Mouse (Mus musculus) embryonic facial prominence, embryonic 11.5 days (tissue): ENCODE data around the gene Nfic. TPM values are rescaled to one million over a fixed set of nuclear protein-coding genes. Genes with fewer than 3 reads are reported as not detected.

ENCODE experiments used
- ATAC-seq: fragments of 200-750 bp; cut with Nextera tagmentation; replicated peaks from 2 replicates; pipeline ENCODE4 v1.8.0; 2017; ENCODE audit warnings: low read depth; ENCODE audit not compliant: insufficient number of reproducible peaks, low FRiP score, low TSS enrichment
- DNase-seq: peaks from one replicate; pipeline ENCODE4 v3.0.0-alpha.2; 2015; ENCODE audit warnings: low spot score
- H3K27ac ChIP-seq: fragments of 300-500 bp; sonication (generic); replicated peaks from 2 replicates; pipeline ENCODE4 v1.5.1; 2014; ENCODE audit warnings: mild to moderate bottlenecking, low read depth, low read length, control low read depth
- H3K27me3 ChIP-seq: fragments of 300-500 bp; sonication (generic); 2 replicates; pipeline ENCODE4 v1.6.1; 2014; ENCODE audit warnings: mild to moderate bottlenecking, low read length, moderate library complexity, mixed read lengths; ENCODE audit not compliant: control insufficient read depth, insufficient read depth
- H3K36me3 ChIP-seq: fragments of 300-500 bp; sonication (generic); replicated peaks from 2 replicates; pipeline ENCODE4 v1.6.1; 2014; ENCODE audit warnings: low read depth, mild to moderate bottlenecking, low read length, moderate library complexity, mixed read lengths; ENCODE audit not compliant: control insufficient read depth, insufficient read depth
- H3K4me1 ChIP-seq: fragments of 300-500 bp; sonication (generic); 2 replicates; pipeline ENCODE4 v1.6.1; 2014; ENCODE audit warnings: low read length, mixed read lengths; ENCODE audit not compliant: control insufficient read depth, insufficient read depth
- H3K4me2 ChIP-seq: fragments of 300-500 bp; sonication (generic); 2 replicates; pipeline ENCODE4 v1.6.1; 2014; ENCODE audit warnings: low read depth, mild to moderate bottlenecking, control low read depth, low read length, moderate library complexity
- H3K4me3 ChIP-seq: fragments of 300-500 bp; sonication (generic); 2 replicates; pipeline ENCODE4 v1.5.1; 2014; ENCODE audit warnings: low read depth, low read length, control low read depth
- H3K9ac ChIP-seq: fragments of 300-500 bp; sonication (generic); replicated peaks from 2 replicates; pipeline ENCODE4 v1.6.1; 2014; ENCODE audit warnings: mild to moderate bottlenecking, control low read depth, low read length
- H3K9me3 ChIP-seq: fragments of 300-500 bp; sonication (generic); replicated peaks from 2 replicates; pipeline ENCODE4 v1.6.1; 2016; ENCODE audit warnings: mild to moderate bottlenecking, low read length, inconsistent platforms, mixed read lengths; ENCODE audit not compliant: control insufficient read depth
- WGBS: fragments of 180-500 bp; shearing (Covaris S2); extraction: QIAGEN DNeasy Blood & Tissue Kit; methylation state at CpG from one replicate; pipeline ENCODE4 v1.1.7; 2014; 5-methylcytosine and 5-hydroxymethylcytosine counted together
- polyA plus RNA-seq: library from polyadenylated mRNA; unstranded; fragments of >200 nt; fragmentation: Nextera tagmentation; extraction: Ambion mirVana; gene quantifications from 2 replicates; pipeline ENCODE4 v1.2.1, GENCODE M21; 2014

Nfic gene
- polyA plus RNA-seq, 1 experiment from 2014 or later = 13.1 TPM

- peak overlapping the region; percentile 88 for H3K4me3 ChIP-seq
- H3K27ac ChIP-seq = no peak overlapping the region
- H3K36me3 ChIP-seq = peaks cover 10% of the 10 kb centered on the region; the same call in 1 of the 2 replicates
- 40% methylated on average over 6 of the region's 6 CpGs for WGBS
- no peaks in the 10 kb centered on the region for H3K27me3 ChIP-seq
- ATAC-seq = no peak
- no peaks in the 10 kb centered on the region for H3K9me3 ChIP-seq
- no peak for DNase-seq
- peaks cover 8% of the 10 kb centered on the region for H3K4me1 ChIP-seq
- peak overlapping the region; percentile 56 for H3K4me2 ChIP-seq
- H3K9ac ChIP-seq = 0 out of 2 replicates have a peak overlapping the region, but pooled peaks have one; percentile 22
These were observed 78.7 kb downstream of the Nfic start for GRCm38 (mm10) chr10:81376561-81377361.

DNA sequence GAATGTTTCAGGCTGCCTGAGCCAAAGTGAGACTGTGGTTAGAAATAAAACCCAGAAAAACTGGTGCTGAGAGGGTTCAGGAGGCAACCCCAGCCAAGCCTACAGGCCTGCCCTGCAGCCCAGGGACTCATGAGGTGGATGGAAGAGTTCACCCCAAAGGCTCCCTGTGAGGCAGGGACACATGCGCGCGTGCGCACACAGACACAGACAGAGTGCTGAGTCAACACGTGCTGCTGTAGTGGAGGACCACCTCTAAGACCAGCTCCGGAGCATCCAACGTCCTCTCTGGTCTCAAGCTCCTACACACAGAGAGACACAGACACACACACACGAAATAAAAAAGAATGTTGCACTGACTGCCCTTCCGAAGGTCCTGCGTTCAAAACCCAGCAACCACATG is 80.1 kb downstream of the Nfic start:
- Histone ChIP-seq H3K9ac (no peak overlapping the region), H3K36me3 (peaks cover 18% of the 10 kb centered on the region), H3K4me1 (peaks cover 8% of the 10 kb centered on the region), H3K4me3 (no peak overlapping the region), H3K4me2 (no peak overlapping the region), H3K27ac (no peak overlapping the region), H3K27me3 (no peaks in the 10 kb centered on the region), H3K9me3 (no peaks in the 10 kb centered on the region)
- WGBS = 97% methylated on average over 10 of the region's 10 CpGs
- ATAC-seq = no peak
- no peak for DNase-seq

DNA sequence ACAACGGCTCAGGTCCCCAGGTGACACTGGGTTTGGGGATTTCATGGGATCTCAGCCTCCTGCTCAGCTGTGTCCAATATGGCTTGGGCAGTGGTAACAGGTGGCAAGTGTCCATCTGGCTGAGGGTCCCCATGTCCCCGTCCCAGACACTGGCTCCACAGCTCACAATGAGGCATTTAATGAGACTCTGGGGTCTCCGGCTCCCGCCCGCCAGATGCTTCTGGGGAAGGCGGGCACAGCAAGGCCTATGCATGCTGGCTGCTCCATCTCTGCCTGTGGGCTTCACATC is 88.3 kb downstream of the Nfic start:
- Histone ChIP-seq H3K9ac (no peak overlapping the region), H3K4me2 (no peak overlapping the region), H3K36me3 (peaks cover 26% of the 10 kb centered on the region), H3K4me3 (no peak overlapping the region), H3K27ac (no peak overlapping the region), H3K27me3 (peaks cover 20% of the 10 kb centered on the region), H3K4me1 (peaks cover 11% of the 10 kb centered on the region), H3K9me3 (no peaks in the 10 kb centered on the region)
- DNase-seq (no peak), ATAC-seq (no peak)
- 84% methylated on average over 6 of the region's 6 CpGs for WGBS

GRCm38 (mm10) chr10:81366477-81367206 is 88.8 kb downstream of the Nfic start:
- H3K9ac ChIP-seq = no peak overlapping the region
- H3K4me1 ChIP-seq = peaks cover 11% of the 10 kb centered on the region
- peaks cover 26% of the 10 kb centered on the region for H3K36me3 ChIP-seq
- DNase-seq (no peak), ATAC-seq (no peak)
- H3K4me3 ChIP-seq = no peak overlapping the region
- no peaks in the 10 kb centered on the region for H3K9me3 ChIP-seq
- 77% methylated on average over 6 of the region's 6 CpGs for WGBS
- peaks cover 20% of the 10 kb centered on the region for H3K27me3 ChIP-seq
- H3K4me2 ChIP-seq = no peak overlapping the region
- H3K27ac ChIP-seq = no peak overlapping the region

GRCm38 (mm10) chr10:81365672-81366476 is 89.6 kb downstream of the Nfic start, which contains the start of gene 4930404N11Rik:
Gene 4930404N11Rik (minus strand): TSS chr10:81365816.
- WGBS = 28% methylated on average over 12 of the region's 12 CpGs
- Histone ChIP-seq H3K4me3 (peak within 1 kb of the TSS; percentile 26), H3K9ac (0 out of 2 replicates have a peak within 1 kb of the TSS, but pooled peaks have one; percentile 29), H3K27ac (no peak within 1 kb of the TSS), H3K4me1 (peaks cover 11% of the 10 kb centered on the region), H3K4me2 (peak within 1 kb of the TSS; percentile 29), H3K36me3 (peaks cover 21% of the 10 kb centered on the region), H3K27me3 (peaks cover 20% of the 10 kb centered on the region), H3K9me3 (no peaks in the 10 kb centered on the region)
- DNase-seq (peak; percentile 40), ATAC-seq (peak; percentile 19; the same call in 1 of the 2 replicates)

DNA sequence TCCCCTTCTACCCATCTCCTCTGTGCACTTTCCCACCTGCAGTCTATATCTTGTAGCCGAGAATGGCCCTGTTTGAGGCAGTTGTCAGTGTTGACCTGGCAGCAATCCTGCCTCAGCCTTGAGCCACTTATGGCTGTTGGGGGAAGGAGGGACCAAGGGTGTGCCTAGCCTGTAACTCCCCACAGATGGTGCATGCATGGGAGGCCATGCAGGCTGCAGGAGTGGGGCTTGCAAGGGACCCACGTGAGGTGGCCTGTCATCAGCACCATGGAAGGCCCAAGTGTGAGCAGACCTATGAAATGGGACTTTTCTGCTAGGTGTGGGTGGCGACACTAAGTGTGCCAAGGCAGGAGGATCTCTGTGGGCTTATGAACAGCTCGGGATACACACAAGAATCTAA is 90.4 kb downstream of the Nfic start:
- H3K4me2 ChIP-seq = no peak overlapping the region; the same call in 1 of the 2 replicates
- no peak overlapping the region for H3K9ac ChIP-seq
- peaks cover 16% of the 10 kb centered on the region for H3K36me3 ChIP-seq
- ATAC-seq (no peak), DNase-seq (peak; percentile 31)
- H3K27ac ChIP-seq = no peak overlapping the region
- H3K4me1 ChIP-seq = peaks cover 11% of the 10 kb centered on the region
- no peaks in the 10 kb centered on the region for H3K9me3 ChIP-seq
- peaks cover 20% of the 10 kb centered on the region for H3K27me3 ChIP-seq
- 35% methylated on average over 4 of the region's 4 CpGs for WGBS
- no peak overlapping the region; the same call in 1 of the 2 replicates for H3K4me3 ChIP-seq

GRCm38 (mm10) chr10:81364666-81365065 is 90.8 kb downstream of the Nfic start:
- WGBS = 9% methylated on average over 28 of the region's 28 CpGs
- 0 out of 2 replicates have a peak overlapping the region, but pooled peaks have one; percentile 29 for H3K9ac ChIP-seq
- H3K4me3 ChIP-seq = peak overlapping the region; percentile 26
- no peak for ATAC-seq
- peak overlapping the region; percentile 29 for H3K4me2 ChIP-seq
- H3K27me3 ChIP-seq = peaks cover 20% of the 10 kb centered on the region
- no peak overlapping the region for H3K27ac ChIP-seq
- peak; percentile 11 for DNase-seq
- no peaks in the 10 kb centered on the region for H3K9me3 ChIP-seq
- peaks cover 11% of the 10 kb centered on the region for H3K4me1 ChIP-seq
- peaks cover 16% of the 10 kb centered on the region for H3K36me3 ChIP-seq
